Mouse (Mus musculus) ovary, postnatal 10 days (tissue): ENCODE measurements around the gene Vmn1r5.
"Not testable (repeated sequence)": the region's sequence is repeated elsewhere in the genome, so short reads cannot be mapped to it uniquely, and the experiment has no call there.

Experiments
- DNase-seq: peaks from one replicate; pipeline ENCODE4 v3.0.0; 2022; ENCODE audit warnings: low spot score

The Vmn1r5 gene

DNA sequence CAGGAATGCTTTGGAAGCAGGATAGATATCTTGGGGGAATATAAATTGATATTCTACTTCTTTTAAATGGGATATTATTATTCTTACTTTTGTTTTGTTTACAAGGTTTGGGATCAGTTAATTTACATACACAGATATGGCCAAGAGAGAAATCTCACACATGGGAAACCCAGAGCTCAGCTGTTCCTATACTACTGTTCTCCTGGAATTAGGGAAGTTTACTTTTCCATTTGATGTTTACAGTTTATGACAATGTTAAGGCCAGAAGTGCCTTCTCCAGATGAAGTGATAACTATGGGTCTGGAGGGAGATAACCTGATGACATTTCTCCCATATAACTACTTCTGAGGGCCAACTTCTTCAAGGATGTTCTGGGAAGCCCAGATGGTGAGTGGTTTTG is at the start of gene Vmn1r5:
Gene Vmn1r5, plus strand, starts transcription at position 301 of the 400 bp plus-strand sequence.
- DNase-seq: no peak

DNA sequence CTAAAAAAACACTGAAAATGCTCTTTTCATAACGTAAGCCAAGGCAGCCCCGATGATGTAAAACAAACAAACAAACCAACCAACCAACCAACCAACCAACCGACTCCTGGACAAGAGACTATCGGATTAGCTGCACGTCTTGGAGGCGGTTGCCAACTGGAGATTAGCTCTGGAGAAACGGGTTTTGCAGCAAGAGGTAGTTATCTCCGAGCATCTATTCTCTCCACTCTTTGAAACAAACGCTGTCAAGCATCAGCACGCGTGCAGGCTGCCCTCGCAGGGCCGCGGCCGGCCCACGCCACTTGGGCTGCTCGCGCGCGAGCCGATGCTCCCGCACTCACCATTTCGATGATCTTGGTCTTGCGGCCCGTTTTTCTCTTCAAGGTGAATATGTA is 46.7 kb upstream of the Vmn1r5 start:
- no peak for DNase-seq

DNA sequence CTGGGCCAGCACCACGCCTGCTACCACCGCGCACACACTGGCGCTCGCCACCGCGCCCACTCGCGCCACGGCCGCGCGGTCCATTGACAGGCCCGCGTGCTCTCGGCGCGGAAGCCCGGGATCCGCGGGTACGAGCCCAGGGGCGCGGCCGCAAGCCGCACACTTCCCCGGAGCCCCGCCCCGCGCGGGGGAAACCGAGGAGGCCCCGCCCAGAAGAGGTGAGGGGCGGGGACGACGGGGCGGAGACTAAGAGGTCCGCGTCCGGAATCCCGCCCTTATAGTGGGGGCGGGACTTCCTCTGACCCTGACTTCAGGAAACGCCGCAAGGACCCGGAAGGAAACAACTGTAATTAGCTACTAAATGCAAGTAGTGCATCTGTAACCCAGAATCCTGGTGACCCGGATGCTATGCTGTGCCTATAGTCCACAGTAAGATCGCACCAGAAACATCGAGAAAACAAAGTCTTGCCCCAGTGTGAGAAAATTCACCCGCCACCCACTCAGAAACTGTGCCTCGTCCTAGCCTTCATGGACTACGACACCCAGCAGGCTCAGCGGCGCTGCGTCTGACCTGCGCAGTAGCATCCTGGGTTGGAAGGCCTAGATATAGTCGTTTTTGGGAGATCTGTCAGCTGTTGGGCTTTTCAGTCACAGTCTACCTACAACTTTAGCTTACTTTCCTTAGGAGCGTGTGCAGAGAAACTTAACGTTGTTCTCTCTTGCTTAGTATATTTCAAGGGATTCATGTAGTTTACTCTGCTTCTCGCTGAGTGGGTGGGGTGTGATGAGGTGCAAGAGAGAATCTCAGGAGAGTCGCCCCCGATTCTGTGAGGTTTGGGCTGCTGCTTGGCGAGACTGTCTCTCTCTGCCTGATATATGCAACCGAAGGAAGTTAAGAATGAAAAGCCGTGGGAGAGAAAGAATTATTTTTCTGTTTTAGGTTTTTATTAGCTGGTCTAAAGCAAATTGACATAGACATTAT is 46.1 kb upstream of the Vmn1r5 start, which contains the start of the genes Nt5c3 and Vmn1r4:
Gene Nt5c3, minus strand, starts transcription at position 207 of the 982 bp plus-strand sequence.
Gene Vmn1r4, plus strand, starts transcription at position 290 of the 982 bp plus-strand sequence.
- peak; percentile 79 for DNase-seq

DNA sequence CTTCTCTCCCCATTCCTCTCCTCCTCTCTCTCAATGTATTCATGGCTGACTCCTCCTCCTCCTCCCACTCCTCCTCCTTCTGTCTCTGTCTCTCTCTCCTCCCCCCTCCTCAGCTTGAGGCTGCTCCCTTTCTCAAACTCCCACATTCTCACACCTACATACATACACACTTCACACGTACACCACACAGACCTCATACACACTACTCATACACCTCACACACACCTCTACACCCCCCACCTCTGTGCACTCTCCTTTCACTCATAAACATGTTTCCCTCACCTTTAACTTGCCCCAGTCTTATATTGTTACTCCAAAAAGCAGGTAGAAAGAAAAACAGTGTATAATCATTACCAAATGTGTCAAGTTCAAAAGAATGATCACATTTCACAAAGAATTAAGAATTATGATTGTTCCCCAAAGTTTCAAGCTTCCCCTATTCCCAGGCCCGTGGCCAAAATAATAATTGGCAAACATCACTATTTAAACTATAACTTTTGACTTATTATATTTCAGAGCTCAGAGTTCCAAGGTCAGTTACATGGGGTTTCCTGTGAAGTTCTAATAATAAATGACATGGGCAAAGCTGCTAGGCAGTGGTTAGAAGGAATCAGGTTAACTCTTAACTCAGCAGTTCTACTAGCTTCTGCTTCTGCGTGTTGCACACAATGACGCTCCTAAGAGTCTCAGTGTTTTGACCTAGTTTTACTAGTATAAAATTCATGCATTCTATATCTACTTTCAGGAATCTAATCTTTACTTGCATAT is 38.2 kb upstream of the Vmn1r5 start:
- no peak for DNase-seq

DNA sequence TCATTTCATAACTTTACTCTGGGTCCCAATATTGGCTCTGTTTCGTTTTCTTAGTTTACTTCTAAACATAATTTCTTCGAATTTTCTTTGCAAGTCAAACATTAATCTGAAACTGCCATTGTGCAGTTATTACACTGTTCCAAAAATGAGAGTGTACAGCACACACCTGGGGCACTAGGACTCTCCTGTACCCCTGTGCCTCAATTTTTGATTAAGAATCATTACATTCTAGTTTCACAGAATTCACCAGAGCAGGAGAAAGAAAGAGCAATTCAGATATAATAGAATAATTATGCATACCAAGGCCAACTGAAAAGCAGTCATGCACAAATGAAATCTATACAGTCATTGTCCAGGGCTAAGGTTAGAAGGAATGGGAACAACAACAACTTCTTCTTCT is 37.6 kb upstream of the Vmn1r5 start:
- DNase-seq: no peak

DNA sequence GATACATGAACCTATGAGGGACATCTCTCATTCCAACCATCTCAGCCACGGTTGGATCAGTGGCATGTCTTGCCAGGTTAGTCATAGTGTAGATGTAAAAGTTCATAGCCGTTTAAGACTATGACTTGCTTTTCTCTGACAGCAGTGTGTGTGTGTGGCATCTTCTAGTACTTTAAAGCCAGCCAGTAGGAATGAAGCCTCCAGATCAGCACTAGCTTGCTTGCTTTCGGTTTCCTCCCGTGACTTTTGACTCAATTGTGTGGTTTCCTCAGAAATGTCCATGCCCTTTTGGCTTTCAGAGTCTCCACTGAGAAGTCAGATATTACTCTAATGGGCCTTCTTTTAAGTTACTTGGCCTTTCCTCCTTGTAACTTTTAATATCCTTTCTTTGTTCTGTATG is 35.7 kb upstream of the Vmn1r5 start:
- DNase-seq: no peak

DNA sequence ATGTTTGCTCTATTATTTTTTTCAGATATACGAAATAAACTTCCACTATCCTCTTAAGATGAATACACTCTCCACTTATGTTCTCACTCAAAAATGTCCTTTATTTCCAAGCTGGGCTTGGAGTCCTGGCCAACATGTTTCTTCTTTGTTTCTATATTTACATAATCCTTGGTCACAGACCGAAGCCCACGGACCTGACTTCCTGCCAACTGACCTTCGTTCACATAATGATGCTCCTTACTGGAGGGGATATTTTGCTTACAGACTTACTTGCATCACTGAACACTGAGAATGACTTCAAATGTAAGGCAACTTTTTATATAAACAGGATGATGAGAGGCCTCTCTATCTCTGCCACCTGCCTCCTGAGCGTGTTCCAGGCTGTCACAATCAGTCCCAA is 13.6 kb upstream of the Vmn1r5 start:
- DNase-seq: no peak

DNA sequence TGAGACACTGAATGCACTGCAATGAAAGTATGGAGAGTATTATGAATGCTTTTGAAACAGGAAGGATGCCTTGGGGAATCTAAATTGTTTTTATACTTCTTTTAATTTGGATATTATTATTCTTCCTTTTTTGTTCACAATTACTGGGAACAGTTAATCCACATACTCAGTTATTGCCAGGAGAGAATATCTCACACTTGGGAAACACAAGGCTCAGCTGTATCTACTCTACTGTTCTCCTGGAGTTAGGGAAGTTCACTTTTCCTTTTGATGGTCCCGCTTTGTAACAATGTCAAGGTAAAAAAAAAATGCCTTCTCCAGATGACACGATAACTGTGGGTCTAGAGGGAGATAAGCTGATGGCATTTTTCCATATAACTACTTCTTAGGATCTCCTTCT is 26.9 kb downstream of the Vmn1r5 start, which contains the start of gene Vmn1r6:
Gene Vmn1r6, plus strand, starts transcription at position 301 of the 400 bp plus-strand sequence.
- DNase-seq: no peak

DNA sequence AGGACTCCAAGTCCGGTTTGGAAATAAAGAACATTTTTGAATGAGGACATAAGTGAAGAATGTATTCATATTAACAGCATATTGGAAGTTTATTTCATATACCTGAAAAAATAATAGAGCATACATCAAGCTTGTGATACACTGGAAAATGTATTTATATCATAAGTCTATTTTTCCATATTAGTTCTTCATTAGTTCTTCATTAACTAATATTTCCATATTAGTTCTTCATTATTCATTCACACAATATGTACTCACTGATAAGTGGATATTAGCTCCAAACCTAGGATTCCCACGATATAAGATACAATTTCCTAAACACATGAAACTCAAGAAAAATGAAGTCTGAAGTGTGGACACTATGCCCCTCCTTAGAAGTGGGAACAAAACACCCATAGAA is 55.2 kb downstream of the Vmn1r5 start, which contains the start of gene Vmn1r7:
Gene Vmn1r7, minus strand, starts transcription at position 101 of the 400 bp plus-strand sequence.
- not testable (repeated sequence) for DNase-seq

DNA sequence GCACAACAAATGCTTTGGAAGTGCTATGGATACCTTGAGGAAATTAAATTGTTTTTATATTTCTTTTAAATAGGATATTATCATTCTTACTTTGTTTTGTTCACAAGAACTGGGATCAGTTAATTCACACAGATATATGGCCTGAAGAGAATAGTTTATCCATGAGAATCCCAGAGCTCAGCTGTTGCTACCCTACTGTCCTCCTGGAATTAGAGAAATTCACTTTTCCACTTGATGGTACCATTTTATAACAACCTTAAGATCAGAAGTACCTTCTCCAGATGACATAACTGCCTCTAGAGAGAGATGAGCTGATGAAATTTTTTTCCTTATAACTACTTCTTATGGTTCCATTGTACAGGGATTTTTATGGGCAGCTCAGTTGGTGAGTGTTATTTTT is 61.9 kb downstream of the Vmn1r5 start, which contains the start of gene Vmn1r8:
Gene Vmn1r8, plus strand, starts transcription at position 301 of the 400 bp plus-strand sequence.
- no peak for DNase-seq

DNA sequence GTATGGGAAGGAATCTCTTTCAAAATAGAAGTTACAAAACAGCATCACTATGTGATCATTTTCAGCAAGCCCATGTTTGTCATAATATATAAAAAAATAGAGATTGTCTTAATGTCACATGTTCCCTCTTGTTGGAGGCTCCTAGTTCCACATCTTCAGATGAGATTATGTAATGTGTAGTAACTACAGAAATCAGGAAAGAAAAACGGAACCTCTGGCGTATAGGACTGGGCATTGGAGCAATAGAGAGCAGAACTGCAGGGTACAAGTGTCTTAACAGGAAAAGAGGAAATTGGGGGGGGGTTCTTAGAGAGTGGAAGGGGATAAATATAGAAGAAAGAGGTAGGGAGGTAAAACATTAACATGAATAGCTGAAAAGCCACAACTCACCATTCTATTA is 64.6 kb downstream of the Vmn1r5 start:
- no peak for DNase-seq
